Mouse (Mus musculus): Measurements from ENCODE around the gene Baz1a. TPM values are rescaled to one million over a fixed set of nuclear protein-coding genes. Genes with fewer than 3 reads are reported as not detected.

Baz1a gene
- polyA plus RNA-seq, 1 experiment from 2014 or later = 12.2 TPM

DNA sequence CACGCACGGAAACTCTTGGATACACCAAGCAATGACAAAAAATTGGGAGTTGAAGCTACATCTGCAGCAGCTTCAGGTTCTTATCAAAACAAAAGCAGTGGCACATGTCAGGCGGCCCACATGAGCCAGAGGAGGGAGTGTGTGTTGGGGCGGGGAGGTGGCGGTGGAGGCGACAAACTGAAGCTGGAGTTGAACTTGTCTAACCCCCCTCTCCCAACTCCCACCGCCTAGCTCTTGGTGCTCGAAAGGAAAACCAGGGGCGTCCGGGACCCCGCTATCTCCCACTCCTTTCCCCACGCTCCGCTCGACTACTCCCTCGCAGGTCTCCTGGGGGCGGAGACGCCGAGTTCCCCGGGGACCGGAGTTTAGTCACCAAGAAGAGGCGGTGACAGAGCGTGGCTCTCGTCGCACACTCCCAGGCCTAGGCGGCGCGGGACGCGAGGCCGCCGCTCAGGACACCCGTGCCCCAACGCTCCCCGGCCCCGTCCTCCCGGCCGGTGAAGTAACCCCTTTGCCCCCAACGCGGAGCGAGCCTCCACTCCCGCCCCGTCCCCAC, 29.4 kb downstream of the Baz1a start:
- peak overlapping the region; percentile 66 for H3K4me2 ChIP-seq (ENCODE audit: low read length)
- H3K27ac ChIP-seq (replicated peaks in 1 of 2; ENCODE audit: control insufficient read depth in 1 of 2, insufficient read depth in 1 of 2, low read depth in 2 of 2, low read length in 2 of 2) = peak overlapping the region; percentile 82 to 94
- ATAC-seq (ENCODE audit: insufficient number of reproducible peaks, insufficient read depth, low FRiP score, low read depth) = peak; percentile 76
- no peaks in the 10 kb centered on the region for H3K27me3 ChIP-seq (ENCODE audit: control insufficient read depth, insufficient read depth, low read length)
- H3K9ac ChIP-seq (ENCODE audit: low read length) = peak overlapping the region; percentile 83
- no peaks in the 10 kb centered on the region for H3K9me3 ChIP-seq (ENCODE audit: control insufficient read depth, low read length)
- H3K4me3 ChIP-seq (ENCODE audit: control insufficient read depth in 1 of 2, insufficient read depth in 1 of 2, low read depth in 1 of 2, low read length in 2 of 2) = peak overlapping the region; percentile 91 to 98
- 1% methylated on average over 34 of the region's 42 CpGs for WGBS
- no peaks in the 10 kb centered on the region for H3K4me1 ChIP-seq (ENCODE audit: control insufficient read depth in 2 of 2, insufficient read depth in 2 of 2, low read length in 2 of 2)
- H3K36me3 ChIP-seq (ENCODE audit: control insufficient read depth, insufficient read depth, low read length) = peaks cover 6% of the 10 kb centered on the region; the same call in 1 of the 2 replicates

DNA sequence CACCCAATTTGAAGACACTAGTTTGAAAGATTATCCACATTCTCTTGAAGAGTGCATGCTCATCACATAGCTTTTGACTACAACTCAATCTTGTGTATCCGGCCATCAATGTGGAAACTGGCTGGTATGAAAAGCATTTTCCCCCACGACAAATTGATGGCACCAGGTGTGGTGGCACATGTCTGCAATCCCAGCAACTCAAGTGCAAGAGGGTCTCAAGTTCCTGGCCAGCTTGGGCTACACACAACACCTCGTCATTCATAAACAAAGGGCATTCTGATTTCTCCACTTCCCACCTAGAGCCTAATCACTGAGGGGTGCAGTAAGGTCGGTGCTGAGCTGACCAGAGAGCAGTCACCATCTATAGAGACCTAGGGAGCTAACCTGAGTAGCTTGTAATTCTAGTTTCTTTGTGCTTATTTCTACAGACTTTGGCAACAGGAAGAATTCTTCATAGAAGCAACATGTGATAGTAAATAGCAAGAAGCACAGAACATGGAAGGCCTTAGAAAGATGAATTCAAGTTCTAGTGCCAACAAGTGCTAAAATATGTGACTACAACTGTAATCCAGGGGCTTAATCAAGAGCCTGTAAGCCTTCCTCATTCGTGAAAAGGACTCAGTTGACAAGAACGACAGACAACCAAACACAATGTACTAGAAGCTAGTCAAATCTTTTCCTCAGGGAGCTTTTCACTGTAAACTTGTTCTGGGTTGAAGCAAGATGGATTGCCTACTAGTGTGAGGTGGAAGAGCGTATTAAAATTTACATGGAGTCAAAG, 31.0 kb downstream of the Baz1a start:
- Histone ChIP-seq H3K36me3 (ENCODE audit: control insufficient read depth, insufficient read depth, low read length) (peaks cover 6% of the 10 kb centered on the region; the same call in 1 of the 2 replicates), H3K4me3 (ENCODE audit: control insufficient read depth in 1 of 2, insufficient read depth in 1 of 2, low read depth in 1 of 2, low read length in 2 of 2) (no peak overlapping the region), H3K27me3 (ENCODE audit: control insufficient read depth, insufficient read depth, low read length) (no peaks in the 10 kb centered on the region), H3K9me3 (ENCODE audit: control insufficient read depth, low read length) (no peaks in the 10 kb centered on the region), H3K4me2 (ENCODE audit: low read length) (no peak overlapping the region), H3K9ac (ENCODE audit: low read length) (no peak overlapping the region), H3K27ac (replicated peaks in 1 of 2; ENCODE audit: control insufficient read depth in 1 of 2, insufficient read depth in 1 of 2, low read depth in 2 of 2, low read length in 2 of 2) (no peak overlapping the region), H3K4me1 (ENCODE audit: control insufficient read depth in 2 of 2, insufficient read depth in 2 of 2, low read length in 2 of 2) (no peaks in the 10 kb centered on the region)
- WGBS = 80% methylated on average over 7 of the region's 7 CpGs
- ATAC-seq (ENCODE audit: insufficient number of reproducible peaks, insufficient read depth, low FRiP score, low read depth) = no peak

DNA sequence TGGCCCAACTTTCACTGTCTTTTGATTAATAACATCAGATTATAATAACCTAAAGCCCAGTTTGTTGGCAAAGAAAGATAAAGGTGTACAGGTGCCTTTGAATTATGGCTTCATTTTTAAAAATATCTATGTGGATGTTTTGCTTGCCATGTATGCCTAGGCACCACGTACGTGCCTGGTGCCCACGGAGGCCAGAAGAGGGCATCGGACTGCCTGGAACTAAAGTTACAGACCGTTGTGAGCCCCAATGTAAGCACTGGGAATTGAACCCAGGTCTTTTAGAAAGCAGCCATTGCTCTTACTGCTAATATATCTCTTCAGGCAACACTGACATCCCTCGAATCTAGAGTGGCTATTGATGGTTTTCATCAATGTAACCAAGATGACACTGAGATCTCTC, 32.2 kb downstream of the Baz1a start:
- 80% methylated on average over 6 of the region's 6 CpGs for WGBS
- no peak for ATAC-seq (ENCODE audit: insufficient number of reproducible peaks, insufficient read depth, low FRiP score, low read depth)
- Histone ChIP-seq H3K4me3 (ENCODE audit: control insufficient read depth in 1 of 2, insufficient read depth in 1 of 2, low read depth in 1 of 2, low read length in 2 of 2) (no peak overlapping the region), H3K27me3 (ENCODE audit: control insufficient read depth, insufficient read depth, low read length) (no peaks in the 10 kb centered on the region), H3K36me3 (ENCODE audit: control insufficient read depth, insufficient read depth, low read length) (peaks cover 6% of the 10 kb centered on the region; the same call in 1 of the 2 replicates), H3K4me1 (ENCODE audit: control insufficient read depth in 2 of 2, insufficient read depth in 2 of 2, low read length in 2 of 2) (no peaks in the 10 kb centered on the region), H3K27ac (replicated peaks in 1 of 2; ENCODE audit: control insufficient read depth in 1 of 2, insufficient read depth in 1 of 2, low read depth in 2 of 2, low read length in 2 of 2) (no peak overlapping the region), H3K9ac (ENCODE audit: low read length) (no peak overlapping the region), H3K9me3 (ENCODE audit: control insufficient read depth, low read length) (no peaks in the 10 kb centered on the region), H3K4me2 (ENCODE audit: low read length) (no peak overlapping the region)

DNA sequence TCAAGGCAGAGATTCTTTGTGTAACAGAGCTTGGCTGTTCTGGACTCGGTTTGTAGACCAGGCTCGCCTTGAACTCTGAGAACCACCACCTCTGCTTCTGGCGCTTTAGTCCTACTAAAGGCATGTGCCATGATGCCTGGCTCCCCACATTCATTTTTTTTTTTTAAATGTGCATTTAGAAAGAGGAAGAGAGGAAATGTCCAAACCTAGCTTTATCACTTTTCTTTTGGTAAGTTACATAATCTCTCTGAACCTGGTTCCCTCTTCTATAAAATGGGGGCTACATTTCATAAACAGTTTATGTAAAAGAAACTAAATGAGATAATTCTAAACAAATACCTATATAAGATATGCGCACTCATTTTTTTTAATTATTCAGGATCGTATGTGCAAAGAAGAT, 33.2 kb downstream of the Baz1a start:
- Histone ChIP-seq H3K4me2 (ENCODE audit: low read length) (no peak overlapping the region), H3K4me1 (ENCODE audit: control insufficient read depth in 2 of 2, insufficient read depth in 2 of 2, low read length in 2 of 2) (no peaks in the 10 kb centered on the region), H3K36me3 (ENCODE audit: control insufficient read depth, insufficient read depth, low read length) (peaks cover 6% of the 10 kb centered on the region; the same call in 1 of the 2 replicates), H3K9me3 (ENCODE audit: control insufficient read depth, low read length) (no peaks in the 10 kb centered on the region), H3K27me3 (ENCODE audit: control insufficient read depth, insufficient read depth, low read length) (no peaks in the 10 kb centered on the region), H3K9ac (ENCODE audit: low read length) (no peak overlapping the region), H3K4me3 (ENCODE audit: control insufficient read depth in 1 of 2, insufficient read depth in 1 of 2, low read depth in 1 of 2, low read length in 2 of 2) (no peak overlapping the region), H3K27ac (replicated peaks in 1 of 2; ENCODE audit: control insufficient read depth in 1 of 2, insufficient read depth in 1 of 2, low read depth in 2 of 2, low read length in 2 of 2) (no peak overlapping the region)
- no peak for ATAC-seq (ENCODE audit: insufficient number of reproducible peaks, insufficient read depth, low FRiP score, low read depth)
- WGBS = 93% methylated on average over 5 of the region's 5 CpGs

DNA sequence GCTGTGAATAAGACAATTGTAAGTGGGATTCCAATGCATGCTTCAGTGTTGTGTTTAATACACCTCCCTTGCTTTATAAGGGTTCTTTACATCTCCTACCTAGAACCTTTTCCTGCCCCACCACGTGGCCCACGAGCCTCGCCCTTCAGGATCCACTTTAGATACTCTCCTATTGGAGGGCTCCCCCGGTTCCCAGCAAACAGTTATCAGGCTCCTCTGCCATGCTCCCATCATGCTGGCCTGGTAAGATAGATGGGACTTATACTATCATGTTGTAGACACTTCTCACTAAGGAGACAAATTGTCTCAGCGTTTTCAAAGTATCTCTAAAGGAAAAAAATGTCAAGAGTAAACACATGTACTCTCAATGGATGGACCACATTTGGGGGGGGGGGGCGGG, 33.6 kb downstream of the Baz1a start:
- no peaks in the 10 kb centered on the region for H3K4me1 ChIP-seq (ENCODE audit: control insufficient read depth in 2 of 2, insufficient read depth in 2 of 2, low read length in 2 of 2)
- no peak overlapping the region for H3K4me3 ChIP-seq (ENCODE audit: control insufficient read depth in 1 of 2, insufficient read depth in 1 of 2, low read depth in 1 of 2, low read length in 2 of 2)
- ATAC-seq (ENCODE audit: insufficient number of reproducible peaks, insufficient read depth, low FRiP score, low read depth) = no peak
- H3K27me3 ChIP-seq (ENCODE audit: control insufficient read depth, insufficient read depth, low read length) = no peaks in the 10 kb centered on the region
- peaks cover 6% of the 10 kb centered on the region; the same call in 1 of the 2 replicates for H3K36me3 ChIP-seq (ENCODE audit: control insufficient read depth, insufficient read depth, low read length)
- 67% methylated on average over 6 of the region's 6 CpGs for WGBS
- H3K9me3 ChIP-seq (ENCODE audit: control insufficient read depth, low read length) = no peaks in the 10 kb centered on the region
- H3K9ac ChIP-seq (ENCODE audit: low read length) = no peak overlapping the region
- H3K27ac ChIP-seq (replicated peaks in 1 of 2; ENCODE audit: control insufficient read depth in 1 of 2, insufficient read depth in 1 of 2, low read depth in 2 of 2, low read length in 2 of 2) = no peak overlapping the region
- no peak overlapping the region for H3K4me2 ChIP-seq (ENCODE audit: low read length)

DNA sequence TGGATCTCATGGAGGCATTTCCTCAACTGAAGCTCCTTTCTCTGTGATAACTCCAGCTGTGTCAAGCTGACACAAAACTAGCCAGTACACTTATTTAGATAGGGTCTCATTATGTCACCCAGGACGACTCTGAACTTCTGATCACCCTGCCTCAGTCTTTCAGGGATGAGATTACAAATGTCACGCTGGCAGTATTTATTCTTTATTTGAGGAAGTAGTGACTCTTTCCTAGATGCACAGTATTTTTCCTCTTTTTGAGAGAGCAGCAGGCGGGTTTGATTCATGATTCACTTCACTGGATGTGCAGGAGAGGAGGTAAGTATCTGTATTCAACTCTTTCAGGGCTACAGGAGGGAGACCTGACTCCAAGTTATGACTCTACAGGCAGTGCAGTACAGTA, 45.1 kb downstream of the Baz1a start:
- WGBS = 66% methylated on average over 3 of the region's 3 CpGs
- H3K36me3 ChIP-seq (ENCODE audit: control insufficient read depth, insufficient read depth, low read length) = peaks cover 28% of the 10 kb centered on the region
- H3K4me2 ChIP-seq (ENCODE audit: low read length) = no peak overlapping the region
- H3K9ac ChIP-seq (ENCODE audit: low read length) = no peak overlapping the region
- no peak overlapping the region for H3K27ac ChIP-seq (replicated peaks in 1 of 2; ENCODE audit: control insufficient read depth in 1 of 2, insufficient read depth in 1 of 2, low read depth in 2 of 2, low read length in 2 of 2)
- no peaks in the 10 kb centered on the region for H3K4me1 ChIP-seq (ENCODE audit: control insufficient read depth in 2 of 2, insufficient read depth in 2 of 2, low read length in 2 of 2)
- H3K4me3 ChIP-seq (ENCODE audit: control insufficient read depth in 1 of 2, insufficient read depth in 1 of 2, low read depth in 1 of 2, low read length in 2 of 2) = no peak overlapping the region
- H3K27me3 ChIP-seq (ENCODE audit: control insufficient read depth, insufficient read depth, low read length) = no peaks in the 10 kb centered on the region
- H3K9me3 ChIP-seq (ENCODE audit: control insufficient read depth, low read length) = no peaks in the 10 kb centered on the region
- no peak for ATAC-seq (ENCODE audit: insufficient number of reproducible peaks, insufficient read depth, low FRiP score, low read depth)

DNA sequence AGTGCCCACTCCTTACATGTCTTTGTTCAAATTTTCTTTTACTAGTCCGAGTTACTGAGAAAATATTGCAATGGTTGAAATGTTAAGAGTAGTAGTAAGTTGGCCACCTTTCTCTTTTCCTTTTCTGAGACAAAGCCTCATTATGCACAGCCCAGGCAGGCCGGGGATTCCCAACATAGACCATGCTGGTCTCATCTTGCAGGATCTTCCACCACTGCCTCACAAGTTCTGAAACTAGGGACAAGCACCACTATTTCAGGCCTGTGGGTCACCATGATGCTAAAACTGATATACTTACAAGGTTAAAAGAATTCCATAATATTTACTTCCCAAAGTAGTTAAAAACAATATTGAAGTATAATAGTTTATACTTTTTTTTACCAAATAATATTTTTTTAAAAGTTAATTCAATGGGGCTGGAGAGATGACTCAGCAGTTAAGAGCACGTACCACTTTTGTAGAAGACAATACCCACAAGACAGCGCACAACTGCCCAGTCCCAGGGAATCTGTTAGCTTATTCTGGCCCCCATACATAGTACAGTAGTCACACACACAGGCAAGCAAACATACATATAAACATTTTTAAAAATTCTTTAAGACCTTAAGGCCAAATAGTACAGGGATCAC, 48.5 kb downstream of the Baz1a start:
- H3K4me1 ChIP-seq (ENCODE audit: control insufficient read depth in 2 of 2, insufficient read depth in 2 of 2, low read length in 2 of 2) = no peaks in the 10 kb centered on the region
- WGBS = 95% methylated on average over 4 of the region's 4 CpGs
- no peak for ATAC-seq (ENCODE audit: insufficient number of reproducible peaks, insufficient read depth, low FRiP score, low read depth)

More for the DNA sequence above, 48.5 kb downstream of the Baz1a start:
- Histone ChIP-seq H3K36me3 (ENCODE audit: control insufficient read depth, insufficient read depth, low read length) (peaks cover 8% of the 10 kb centered on the region; the same call in 1 of the 2 replicates), H3K4me3 (ENCODE audit: control insufficient read depth in 1 of 2, insufficient read depth in 1 of 2, low read depth in 1 of 2, low read length in 2 of 2) (no peak overlapping the region), H3K9me3 (ENCODE audit: control insufficient read depth, low read length) (no peaks in the 10 kb centered on the region), H3K4me2 (ENCODE audit: low read length) (no peak overlapping the region), H3K27me3 (ENCODE audit: control insufficient read depth, insufficient read depth, low read length) (no peaks in the 10 kb centered on the region), H3K9ac (ENCODE audit: low read length) (no peak overlapping the region), H3K27ac (replicated peaks in 1 of 2; ENCODE audit: control insufficient read depth in 1 of 2, insufficient read depth in 1 of 2, low read depth in 2 of 2, low read length in 2 of 2) (no peak overlapping the region)
